Mouse (Mus musculus) hindbrain, embryonic 13.5 days (tissue): ENCODE results near the gene Galntl5. TPM values are rescaled to one million over a fixed set of nuclear protein-coding genes. Genes with fewer than 3 reads are reported as not detected.
"Not testable (repeated sequence)": the region's sequence is repeated elsewhere in the genome, so short reads cannot be mapped to it uniquely, and the experiment has no call there.

Source experiments
- ATAC-seq: fragments of 200-750 bp; cut with Nextera tagmentation; 2 replicates; pipeline ENCODE4 v1.8.0; 2017; ENCODE audit warnings: moderate TSS enrichment; ENCODE audit not compliant: low FRiP score
- H3K27ac ChIP-seq: fragments of 300-500 bp; sonication (generic); 2 replicates; pipeline ENCODE4 v1.5.1; 2015; ENCODE audit warnings: inconsistent platforms, mild to moderate bottlenecking, moderate library complexity
- H3K27me3 ChIP-seq: fragments of 300-500 bp; sonication (generic); 2 replicates; pipeline ENCODE4 v1.6.1; 2015; ENCODE audit warnings: mild to moderate bottlenecking, inconsistent platforms
- H3K36me3 ChIP-seq: fragments of 300-500 bp; sonication (generic); 2 replicates; pipeline ENCODE4 v1.6.1; 2015; ENCODE audit warnings: mild to moderate bottlenecking, inconsistent platforms
- H3K4me1 ChIP-seq: fragments of 300-500 bp; sonication (generic); replicated peaks from 2 replicates; pipeline ENCODE4 v1.6.1; 2015; ENCODE audit warnings: inconsistent platforms
- H3K4me2 ChIP-seq: fragments of 300-500 bp; sonication (generic); 2 replicates; pipeline ENCODE4 v1.6.1; 2015; ENCODE audit warnings: inconsistent platforms, mild to moderate bottlenecking, moderate library complexity
- H3K4me3 ChIP-seq: fragments of 300-500 bp; sonication (generic); 2 replicates; pipeline ENCODE4 v1.5.1; 2015; ENCODE audit warnings: mild to moderate bottlenecking, inconsistent platforms
- H3K9ac ChIP-seq: fragments of 300-500 bp; sonication (generic); 2 replicates; pipeline ENCODE4 v1.6.1; 2015; ENCODE audit warnings: mild to moderate bottlenecking, inconsistent platforms
- H3K9me3 ChIP-seq: fragments of 300-500 bp; sonication (generic); 2 replicates; pipeline ENCODE4 v1.6.1; 2016; ENCODE audit warnings: inconsistent platforms
- WGBS: fragments of 180-500 bp; shearing (Covaris S2); methylation state at CpG from one replicate; pipeline ENCODE4 v1.1.7; 2015; 5-methylcytosine and 5-hydroxymethylcytosine counted together
- polyA plus RNA-seq: library from polyadenylated mRNA; unstranded; fragments of >200 nt; fragmentation: Nextera tagmentation; extraction: Ambion mirVana; gene quantifications from 2 replicates; pipeline ENCODE4 v1.2.1, GENCODE M21; 2015

Gene Galntl5
- polyA plus RNA-seq, 1 experiment from 2014 or later: not detected

DNA sequence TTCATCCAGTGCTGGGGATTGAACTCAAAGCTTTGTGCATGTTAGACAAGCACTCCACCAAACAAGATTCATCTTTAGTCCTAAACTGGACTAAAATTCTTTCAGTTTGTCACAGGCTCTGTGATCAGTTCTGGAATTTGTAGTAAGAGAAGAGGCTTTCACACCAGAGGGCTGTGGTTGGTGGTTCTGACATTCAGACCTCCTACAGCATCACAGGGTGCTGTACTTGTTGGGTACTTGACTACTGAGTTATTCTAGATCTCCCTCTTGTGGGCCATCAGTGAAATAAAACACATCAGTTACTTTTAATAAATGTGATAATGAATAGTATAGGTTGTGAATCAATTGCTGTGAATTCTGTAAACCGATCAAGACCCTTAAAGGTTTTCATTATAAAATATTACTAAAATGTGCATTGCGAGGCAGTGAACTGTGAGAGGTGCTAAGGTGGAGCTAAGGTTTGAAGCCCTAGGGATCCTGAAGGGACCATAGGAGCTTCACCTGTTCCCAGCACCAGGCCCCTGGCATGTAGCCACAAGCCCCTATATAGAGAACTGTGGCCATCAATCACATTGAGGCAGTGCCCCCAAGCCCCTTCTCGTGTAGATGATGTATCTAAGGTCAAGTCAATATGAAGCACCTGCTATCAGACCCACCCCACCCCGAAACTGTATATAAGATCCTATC, 16.0 kb upstream of the Galntl5 start:
- no peak for ATAC-seq
- WGBS: 87% methylated on average over 4 of the region's 4 CpGs
- H3K4me3 ChIP-seq: no peak overlapping the region
- no peaks in the 10 kb centered on the region for H3K9me3 ChIP-seq
- H3K27ac ChIP-seq: no peak overlapping the region
- 0 out of 2 replicates have a peak, but pooled peaks cover 6% of the 10 kb centered on the region for H3K4me1 ChIP-seq
- no peak overlapping the region for H3K4me2 ChIP-seq
- no peaks in the 10 kb centered on the region for H3K36me3 ChIP-seq
- H3K27me3 ChIP-seq: no peaks in the 10 kb centered on the region
- no peak overlapping the region for H3K9ac ChIP-seq

DNA sequence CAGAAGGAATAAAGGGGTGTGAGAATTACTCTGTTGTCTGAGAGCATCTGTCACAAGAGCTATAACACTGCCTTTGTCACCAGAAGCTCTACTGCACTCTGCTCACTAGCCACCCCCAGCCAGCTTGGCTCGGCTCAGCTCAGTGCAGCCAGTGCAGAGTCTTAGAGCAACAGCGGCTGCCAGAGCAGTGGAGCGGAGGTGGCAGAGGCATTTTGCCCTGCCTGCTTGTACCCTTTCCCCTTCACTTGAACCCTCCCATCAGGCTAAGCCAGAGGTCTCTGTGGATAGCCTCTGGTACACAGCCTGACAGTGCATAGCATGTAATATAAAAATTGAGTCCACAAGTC, 15.5 kb upstream of the Galntl5 start:
- ATAC-seq: no peak
- H3K4me1 ChIP-seq: 0 out of 2 replicates have a peak, but pooled peaks cover 1% of the 10 kb centered on the region
- H3K9me3 ChIP-seq: no peaks in the 10 kb centered on the region
- H3K27ac ChIP-seq: no peak overlapping the region
- no peaks in the 10 kb centered on the region for H3K36me3 ChIP-seq
- H3K4me2 ChIP-seq: no peak overlapping the region
- H3K9ac ChIP-seq: no peak overlapping the region
- 82% methylated on average over 3 of the region's 3 CpGs for WGBS
- no peak overlapping the region for H3K4me3 ChIP-seq
- no peaks in the 10 kb centered on the region for H3K27me3 ChIP-seq

DNA sequence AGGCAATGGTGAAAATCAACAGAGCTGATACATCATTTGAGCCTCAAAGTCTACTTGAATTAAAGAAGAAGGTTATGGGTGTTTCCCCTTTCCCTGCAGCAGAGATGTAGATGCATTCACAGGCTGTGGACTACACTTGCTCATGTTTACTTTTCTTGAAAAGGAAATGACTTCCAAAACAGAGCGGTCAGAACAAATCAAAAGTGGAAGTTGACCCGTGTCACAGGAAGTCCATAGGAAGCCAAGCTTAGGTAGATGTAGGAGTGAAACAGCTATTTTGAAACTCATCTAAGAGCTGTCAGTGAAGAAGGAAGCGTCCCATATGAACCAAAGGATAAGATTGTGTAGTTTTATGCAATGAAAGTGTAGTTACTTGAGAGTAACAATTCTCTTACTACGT, 14.6 kb upstream of the Galntl5 start:
- H3K4me3 ChIP-seq: no peak overlapping the region
- no peaks in the 10 kb centered on the region for H3K27me3 ChIP-seq
- no peak overlapping the region for H3K4me2 ChIP-seq
- no peaks in the 10 kb centered on the region for H3K4me1 ChIP-seq
- 70% methylated on average over 4 of the region's 4 CpGs for WGBS
- H3K27ac ChIP-seq: no peak overlapping the region
- ATAC-seq: no peak
- H3K36me3 ChIP-seq: no peaks in the 10 kb centered on the region
- no peak overlapping the region for H3K9ac ChIP-seq
- no peaks in the 10 kb centered on the region for H3K9me3 ChIP-seq

DNA sequence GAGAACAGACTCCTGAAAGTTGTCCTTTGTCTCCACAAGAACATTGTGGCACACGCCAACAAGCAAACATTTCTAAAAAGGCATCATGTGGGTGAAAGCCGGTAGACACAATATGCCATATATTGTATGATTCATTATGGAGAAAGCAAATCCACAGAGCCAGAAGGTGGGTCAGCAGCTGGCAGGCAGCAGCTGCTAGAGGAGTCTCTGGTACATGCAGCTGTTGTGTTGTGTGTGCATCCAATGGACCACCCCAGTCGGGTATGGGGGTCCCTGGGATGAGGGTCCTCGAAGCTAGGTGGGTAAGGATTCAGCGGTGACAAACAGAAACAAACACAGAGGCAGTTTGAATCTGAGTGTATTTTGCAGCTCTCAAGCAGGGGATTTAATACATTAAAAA, 3.3 kb upstream of the Galntl5 start:
- H3K27ac ChIP-seq, H3K9ac ChIP-seq, ATAC-seq, H3K27me3 ChIP-seq, H3K4me1 ChIP-seq, H3K36me3 ChIP-seq, H3K4me2 ChIP-seq, H3K4me3 ChIP-seq, H3K9me3 ChIP-seq: not testable (repeated sequence)
- 92% methylated on average over 5 of the region's 5 CpGs for WGBS

DNA sequence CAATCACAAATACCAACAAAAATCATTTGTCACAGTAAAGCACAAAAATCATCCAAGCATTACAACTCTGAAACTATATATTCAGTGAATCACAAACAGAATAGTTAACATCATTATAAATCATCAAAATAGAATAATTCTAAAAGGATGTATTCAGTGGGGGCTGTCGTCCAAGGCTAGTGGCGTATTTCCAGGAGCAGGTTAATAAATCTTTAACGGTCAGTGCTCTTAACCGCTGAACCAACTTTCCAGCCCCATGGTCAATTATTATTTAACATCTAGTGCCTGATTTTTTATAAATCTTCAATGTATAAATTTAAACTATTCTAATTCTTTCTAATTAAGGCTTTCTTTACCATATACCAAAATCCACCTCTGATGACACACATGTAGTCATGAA, 2.7 kb upstream of the Galntl5 start:
- H3K4me2 ChIP-seq, H3K4me1 ChIP-seq, H3K36me3 ChIP-seq, H3K27me3 ChIP-seq, H3K4me3 ChIP-seq, H3K9me3 ChIP-seq, H3K27ac ChIP-seq, H3K9ac ChIP-seq, ATAC-seq: not testable (repeated sequence)
- WGBS: 89% methylated on average over 4 of the region's 4 CpGs

DNA sequence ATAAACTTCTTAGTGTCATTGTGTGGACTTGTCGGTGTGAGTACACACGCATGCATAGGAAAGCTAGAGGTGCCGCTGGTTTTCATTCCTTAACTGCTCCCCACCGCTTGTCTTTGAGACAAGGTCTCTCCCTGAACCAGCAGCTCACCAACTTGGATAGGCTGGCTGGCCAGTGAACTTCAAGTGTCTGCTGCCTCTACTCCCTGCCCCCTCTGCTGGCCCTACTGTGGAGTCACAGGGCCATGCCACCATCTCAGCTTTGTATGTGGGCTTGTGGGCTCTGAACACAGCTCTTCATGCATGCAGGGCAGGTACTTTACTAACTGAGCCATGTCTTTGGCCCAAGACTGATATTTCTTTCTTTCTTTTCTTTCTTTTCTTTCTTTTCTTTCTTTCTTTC, 2.0 kb upstream of the Galntl5 start:
- no peaks in the 10 kb centered on the region for H3K9me3 ChIP-seq
- no peaks in the 10 kb centered on the region for H3K27me3 ChIP-seq
- H3K4me1 ChIP-seq: no peaks in the 10 kb centered on the region
- no peak overlapping the region for H3K4me3 ChIP-seq
- WGBS: 95% methylated on average over 4 of the region's 4 CpGs
- ATAC-seq: no peak
- no peak overlapping the region for H3K9ac ChIP-seq
- H3K36me3 ChIP-seq: no peaks in the 10 kb centered on the region
- H3K27ac ChIP-seq: no peak overlapping the region
- H3K4me2 ChIP-seq: no peak overlapping the region

DNA sequence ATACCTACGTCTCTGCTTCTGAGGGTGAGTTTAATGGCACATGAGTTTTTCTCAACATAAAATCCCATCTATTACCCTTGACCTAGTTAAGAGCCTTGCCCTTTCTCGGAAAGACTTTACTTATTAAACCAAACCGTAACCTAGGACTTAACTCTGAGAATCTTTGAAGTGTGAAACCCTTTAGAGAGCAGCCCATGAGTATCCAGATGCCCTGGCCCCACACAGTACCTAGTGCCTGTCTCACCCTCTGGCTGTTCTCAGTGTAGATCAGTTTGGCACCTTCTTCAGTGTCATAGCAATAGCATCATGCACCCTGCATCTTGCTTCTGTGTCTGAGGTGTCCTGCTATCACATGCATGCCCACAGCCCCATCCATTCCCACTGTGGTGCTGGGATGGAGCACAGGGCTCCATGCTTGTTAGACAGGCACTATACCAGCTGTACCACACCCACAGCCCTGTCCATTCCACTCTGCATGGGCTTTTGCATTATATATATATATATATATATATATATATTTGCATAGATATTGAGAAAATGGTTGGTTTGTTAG, 1.2 kb upstream of the Galntl5 start:
- Histone ChIP-seq H3K4me2 (no peak overlapping the region), H3K27ac (no peak overlapping the region), H3K9me3 (no peaks in the 10 kb centered on the region), H3K27me3 (no peaks in the 10 kb centered on the region), H3K9ac (no peak overlapping the region), H3K4me1 (no peaks in the 10 kb centered on the region), H3K4me3 (no peak overlapping the region), H3K36me3 (no peaks in the 10 kb centered on the region)
- ATAC-seq: no peak
- WGBS: 98% methylated on average over 3 of the region's 3 CpGs

DNA sequence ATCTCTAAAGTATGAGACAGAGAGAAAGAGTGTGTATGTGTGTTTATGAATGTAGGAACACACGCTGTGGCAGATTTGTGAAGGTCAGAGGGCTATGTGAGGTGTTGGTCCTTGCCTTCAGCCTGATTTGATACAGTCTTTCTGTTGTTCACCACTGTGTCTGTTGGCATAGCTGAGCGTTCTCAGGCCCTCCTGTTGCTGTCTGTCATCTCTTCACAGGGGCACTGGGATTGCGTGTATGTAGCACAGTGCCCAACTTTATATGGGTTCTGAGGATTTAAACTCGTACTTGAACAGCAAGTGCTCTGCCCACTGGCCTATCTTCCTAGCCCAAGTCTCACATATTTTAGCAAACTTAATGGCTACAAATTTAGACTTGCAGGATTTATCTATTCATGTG, 2.3 kb downstream of the Galntl5 start:
- Histone ChIP-seq H3K4me3 (no peak overlapping the region), H3K4me2 (no peak overlapping the region), H3K27ac (no peak overlapping the region), H3K36me3 (no peaks in the 10 kb centered on the region), H3K9ac (no peak overlapping the region), H3K4me1 (no peaks in the 10 kb centered on the region), H3K27me3 (no peaks in the 10 kb centered on the region), H3K9me3 (no peaks in the 10 kb centered on the region)
- WGBS: 74% methylated on average over 4 of the region's 4 CpGs
- no peak for ATAC-seq

DNA sequence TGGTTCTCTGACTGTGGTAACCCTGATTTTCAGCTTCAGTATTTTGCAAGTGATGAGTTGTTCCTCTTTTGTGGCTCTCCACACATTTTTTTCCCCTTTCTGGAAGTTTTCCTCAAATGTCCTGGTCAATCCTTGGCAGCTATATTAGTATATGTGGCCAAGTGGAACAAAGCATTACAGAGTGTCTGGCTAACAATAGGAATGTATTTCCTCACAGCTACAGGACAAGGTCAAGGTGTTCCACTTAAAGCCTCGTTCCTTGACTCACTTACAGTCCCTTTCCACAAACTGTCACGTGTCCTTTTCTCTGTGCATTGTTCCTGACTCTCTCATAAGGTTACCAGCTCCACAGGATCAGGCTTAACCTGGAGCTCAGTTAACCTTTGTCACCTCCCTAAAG, 3.3 kb downstream of the Galntl5 start:
- Histone ChIP-seq H3K36me3 (no peaks in the 10 kb centered on the region), H3K4me2 (no peak overlapping the region), H3K4me1 (no peaks in the 10 kb centered on the region), H3K27ac (no peak overlapping the region), H3K9ac (no peak overlapping the region), H3K27me3 (no peaks in the 10 kb centered on the region), H3K9me3 (no peaks in the 10 kb centered on the region), H3K4me3 (no peak overlapping the region)
- ATAC-seq: no peak
- 43% methylated on average over 2 of the region's 2 CpGs for WGBS

DNA sequence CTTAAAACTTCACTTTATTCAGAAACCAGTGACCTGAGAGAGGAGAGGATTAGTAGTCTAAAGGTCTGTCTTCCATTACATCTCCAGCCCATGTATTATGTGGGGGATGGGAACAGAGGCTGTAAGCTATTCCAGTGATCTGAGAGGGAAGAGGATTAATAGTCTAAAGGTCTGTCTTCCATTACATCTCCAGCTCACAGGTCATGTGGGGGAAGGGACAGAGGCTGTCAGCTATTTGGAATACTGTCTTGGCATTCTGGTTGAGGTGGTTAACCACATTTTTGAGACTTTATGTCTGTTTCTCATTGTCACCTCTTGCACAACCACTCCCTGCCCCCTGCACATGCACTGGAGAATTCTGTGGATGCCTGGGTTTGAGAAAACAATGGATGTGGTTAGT, 6.5 kb downstream of the Galntl5 start:
- Histone ChIP-seq H3K36me3 (no peaks in the 10 kb centered on the region), H3K4me2 (no peak overlapping the region), H3K9ac (no peak overlapping the region), H3K9me3 (no peaks in the 10 kb centered on the region), H3K27me3 (no peaks in the 10 kb centered on the region), H3K4me3 (no peak overlapping the region), H3K27ac (no peak overlapping the region), H3K4me1 (no peaks in the 10 kb centered on the region)
- no peak for ATAC-seq

DNA sequence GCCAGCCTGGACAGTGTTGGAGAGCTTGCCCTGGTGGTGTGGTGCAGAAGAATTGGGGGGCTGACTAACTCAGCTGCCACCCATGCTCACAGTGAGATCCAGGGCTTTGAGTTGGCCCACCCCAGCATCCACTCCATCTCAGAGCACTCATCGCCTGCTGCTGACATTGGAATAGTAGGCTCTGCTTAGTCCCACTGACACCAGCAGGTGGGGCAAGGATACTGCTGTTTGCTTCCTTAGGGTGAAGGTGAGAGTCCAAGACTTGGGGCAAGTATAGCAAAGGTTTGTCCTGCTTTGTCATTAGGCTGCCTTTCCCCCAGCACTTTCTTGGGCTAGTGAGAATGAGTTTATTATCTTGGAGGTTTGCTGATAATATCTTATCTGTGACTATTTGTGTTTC, 7.5 kb downstream of the Galntl5 start:
- Histone ChIP-seq H3K9ac (no peak overlapping the region), H3K4me1 (no peaks in the 10 kb centered on the region), H3K27me3 (no peaks in the 10 kb centered on the region), H3K36me3 (no peaks in the 10 kb centered on the region), H3K4me2 (no peak overlapping the region), H3K4me3 (no peak overlapping the region), H3K9me3 (no peaks in the 10 kb centered on the region), H3K27ac (no peak overlapping the region)
- ATAC-seq: no peak
- WGBS: 78% methylated on average over 1 of the region's 1 CpGs

DNA sequence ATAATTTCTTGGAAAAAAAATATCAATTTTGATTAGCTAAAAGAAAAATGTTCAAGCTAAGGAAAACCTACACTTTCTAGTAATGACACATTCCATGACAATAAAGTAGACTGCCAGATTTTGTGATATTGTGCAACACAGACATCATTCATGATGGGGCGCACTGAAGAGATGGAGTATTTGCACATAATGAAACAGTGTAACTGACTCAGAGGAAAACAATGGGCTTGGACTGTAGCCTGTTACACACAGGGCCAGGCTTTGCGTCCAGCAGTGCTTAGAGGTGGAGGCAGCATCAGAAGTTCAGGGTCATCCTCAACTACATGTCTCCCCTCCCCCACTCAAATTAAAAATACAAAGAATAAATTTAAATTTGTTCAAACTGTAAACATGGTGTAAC, 9.3 kb downstream of the Galntl5 start:
- no peak for ATAC-seq
- H3K4me1 ChIP-seq: no peaks in the 10 kb centered on the region
- H3K27me3 ChIP-seq: no peaks in the 10 kb centered on the region
- H3K4me2 ChIP-seq: no peak overlapping the region
- no peak overlapping the region for H3K27ac ChIP-seq
- no peaks in the 10 kb centered on the region for H3K9me3 ChIP-seq
- WGBS: 85% methylated on average over 2 of the region's 2 CpGs
- H3K36me3 ChIP-seq: no peaks in the 10 kb centered on the region
- no peak overlapping the region for H3K4me3 ChIP-seq
- H3K9ac ChIP-seq: no peak overlapping the region

DNA sequence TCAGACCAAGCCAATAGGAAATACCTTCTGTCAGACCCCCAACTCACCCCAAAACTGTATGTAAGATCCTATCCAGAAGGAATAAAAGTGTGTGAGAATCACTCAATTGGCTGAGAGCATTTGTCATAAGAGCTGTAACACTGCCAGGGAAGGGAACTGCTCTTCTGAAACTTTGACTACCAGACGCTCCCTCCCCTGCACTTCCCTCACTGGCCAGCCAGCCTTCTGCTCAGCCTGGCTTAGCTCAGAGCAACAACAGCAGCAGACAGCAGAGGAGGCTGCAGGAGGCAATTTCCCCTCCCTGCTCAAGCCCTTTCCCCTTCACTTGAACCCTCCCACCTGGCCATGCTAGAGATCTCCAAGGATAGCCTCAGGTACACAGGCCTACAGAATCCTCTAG, 30.6 kb downstream of the Galntl5 start:
- Histone ChIP-seq H3K9me3 (no peaks in the 10 kb centered on the region), H3K4me3 (no peak overlapping the region), H3K36me3 (no peaks in the 10 kb centered on the region), H3K4me2 (no peak overlapping the region), H3K9ac (no peak overlapping the region), H3K27me3 (no peaks in the 10 kb centered on the region), H3K4me1 (no peaks in the 10 kb centered on the region), H3K27ac (no peak overlapping the region)
- no peak for ATAC-seq
- WGBS: 72% methylated on average over 1 of the region's 1 CpGs
